Mouse (Mus musculus): ENCODE measurements around the gene 4933417A18Rik. TPM values are rescaled to one million over a fixed set of nuclear protein-coding genes. Genes with fewer than 3 reads are reported as not detected.
"Not testable (repeated sequence)": the region's sequence is repeated elsewhere in the genome, so short reads cannot be mapped to it uniquely, and the experiment has no call there.

Gene 4933417A18Rik
- not detected in 2 replicates for total RNA-seq (2014; fragmentation: Nextera tagmentation)
- total RNA-seq (2017), result not detected in 2 replicates

- no peak for ATAC-seq (replicated peaks; ENCODE audit: low FRiP score, low TSS enrichment, poor library complexity, severe bottlenecking)
Measured at GRCm38 (mm10) chr13:34924210-34924609, at the start of gene 4933417A18Rik, which contains the start of gene Fam217a. 4933417A18Rik (plus strand) TSS chr13:34924409. Fam217a (minus strand) TSS chr13:34924310.

GRCm38 (mm10) chr13:34874736-34875135, 49.5 kb upstream of the 4933417A18Rik start:
- ATAC-seq (replicated peaks; ENCODE audit: low FRiP score, low TSS enrichment, poor library complexity, severe bottlenecking), result not testable (repeated sequence)

- peak; percentile 64 for ATAC-seq (replicated peaks; ENCODE audit: low FRiP score, low TSS enrichment, poor library complexity, severe bottlenecking)
Measured at GRCm38 (mm10) chr13:34875166-34875710, 49.0 kb upstream of the 4933417A18Rik start, which contains the start of gene Prpf4b. Prpf4b (plus strand) TSS chr13:34875302.

GRCm38 (mm10) chr13:34875741-34876445, 48.3 kb upstream of the 4933417A18Rik start:
- peak; percentile 46; the same call in 1 of the 2 replicates for ATAC-seq (replicated peaks; ENCODE audit: low FRiP score, low TSS enrichment, poor library complexity, severe bottlenecking)

GRCm38 (mm10) chr13:34876481-34876880, 47.7 kb upstream of the 4933417A18Rik start:
- ATAC-seq (replicated peaks; ENCODE audit: low FRiP score, low TSS enrichment, poor library complexity, severe bottlenecking), result 0 out of 2 replicates have a peak, but pooled peaks have one; percentile 17

GRCm38 (mm10) chr13:34892871-34893270, 31.3 kb upstream of the 4933417A18Rik start:
- ATAC-seq (replicated peaks; ENCODE audit: low FRiP score, low TSS enrichment, poor library complexity, severe bottlenecking), result no peak

- ATAC-seq (replicated peaks; ENCODE audit: low FRiP score, low TSS enrichment, poor library complexity, severe bottlenecking), result no peak
Measured at GRCm38 (mm10) chr13:34914614-34915013, 9.6 kb upstream of the 4933417A18Rik start.

GRCm38 (mm10) chr13:34916520-34917167, 7.6 kb upstream of the 4933417A18Rik start:
- no peak for ATAC-seq (replicated peaks; ENCODE audit: low FRiP score, low TSS enrichment, poor library complexity, severe bottlenecking)

GRCm38 (mm10) chr13:34934931-34935644, 10.9 kb downstream of the 4933417A18Rik start:
- ATAC-seq (replicated peaks; ENCODE audit: low FRiP score, low TSS enrichment, poor library complexity, severe bottlenecking), result no peak

GRCm38 (mm10) chr13:34942370-34942769, 18.2 kb downstream of the 4933417A18Rik start:
- no peak for ATAC-seq (replicated peaks; ENCODE audit: low FRiP score, low TSS enrichment, poor library complexity, severe bottlenecking)

GRCm38 (mm10) chr13:34951437-34951836, 27.2 kb downstream of the 4933417A18Rik start:
- peak; percentile 94 for ATAC-seq (replicated peaks; ENCODE audit: low FRiP score, low TSS enrichment, poor library complexity, severe bottlenecking)

GRCm38 (mm10) chr13:34956901-34957300, 32.7 kb downstream of the 4933417A18Rik start:
- ATAC-seq (replicated peaks; ENCODE audit: low FRiP score, low TSS enrichment, poor library complexity, severe bottlenecking), result no peak

GRCm38 (mm10) chr13:34958158-34958557, 33.9 kb downstream of the 4933417A18Rik start:
- ATAC-seq (replicated peaks; ENCODE audit: low FRiP score, low TSS enrichment, poor library complexity, severe bottlenecking), result not testable (repeated sequence)

GRCm38 (mm10) chr13:34960996-34961770, 37.0 kb downstream of the 4933417A18Rik start:
- ATAC-seq (replicated peaks; ENCODE audit: low FRiP score, low TSS enrichment, poor library complexity, severe bottlenecking), result no peak

- ATAC-seq (replicated peaks; ENCODE audit: low FRiP score, low TSS enrichment, poor library complexity, severe bottlenecking), result peak; percentile 52; the same call in 1 of the 2 replicates
Measured at GRCm38 (mm10) chr13:34963511-34964397, 39.5 kb downstream of the 4933417A18Rik start, which contains the start of gene Eci3. Eci3 (minus strand) TSS chr13:34963810.

- ATAC-seq (replicated peaks; ENCODE audit: low FRiP score, low TSS enrichment, poor library complexity, severe bottlenecking), result peak; percentile 70; the same call in 1 of the 2 replicates
Measured at GRCm38 (mm10) chr13:34964419-34964818, 40.2 kb downstream of the 4933417A18Rik start.

- ATAC-seq (replicated peaks; ENCODE audit: low FRiP score, low TSS enrichment, poor library complexity, severe bottlenecking), result no peak
Measured at GRCm38 (mm10) chr13:34964866-34965265, 40.7 kb downstream of the 4933417A18Rik start.

GRCm38 (mm10) chr13:34965647-34966046, 41.4 kb downstream of the 4933417A18Rik start:
- not testable (repeated sequence) for ATAC-seq (replicated peaks; ENCODE audit: low FRiP score, low TSS enrichment, poor library complexity, severe bottlenecking)

Measured in megakaryocyte-erythroid progenitor cell, adult 5-6 weeks (primary cell).